Mouse (Mus musculus): Measurements from ENCODE around the gene Rab3gap2.
"Not testable (repeated sequence)": the region's sequence is repeated elsewhere in the genome, so short reads cannot be mapped to it uniquely, and the experiment has no call there.

The Rab3gap2 gene

GRCm38 (mm10) chr1:185280616-185281015 lies 76.7 kb downstream of the Rab3gap2 start:
- DNase-seq (ENCODE audit: low spot score) = no peak

DNA sequence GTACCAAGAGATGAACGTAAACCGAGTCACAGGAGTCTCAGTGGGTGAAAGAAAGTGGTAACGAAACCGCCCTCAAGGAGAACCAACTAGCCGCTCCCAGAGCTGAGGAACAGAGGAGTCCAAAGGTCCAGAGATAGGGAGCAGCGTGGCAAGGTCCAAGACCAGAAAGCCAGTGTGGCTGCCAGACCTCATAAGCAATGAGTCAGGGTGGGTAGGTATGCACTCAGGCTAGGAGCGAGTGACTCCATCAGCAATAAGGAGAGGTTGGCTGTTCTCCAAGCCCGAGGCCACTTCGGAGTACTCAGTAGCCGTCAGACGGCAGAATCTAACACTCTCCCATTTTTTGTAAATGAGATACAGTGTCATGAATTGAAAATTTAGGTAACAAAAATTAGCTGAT lies 78.9 kb downstream of the Rab3gap2 start:
- DNase-seq (ENCODE audit: low spot score) = peak; percentile 75

DNA sequence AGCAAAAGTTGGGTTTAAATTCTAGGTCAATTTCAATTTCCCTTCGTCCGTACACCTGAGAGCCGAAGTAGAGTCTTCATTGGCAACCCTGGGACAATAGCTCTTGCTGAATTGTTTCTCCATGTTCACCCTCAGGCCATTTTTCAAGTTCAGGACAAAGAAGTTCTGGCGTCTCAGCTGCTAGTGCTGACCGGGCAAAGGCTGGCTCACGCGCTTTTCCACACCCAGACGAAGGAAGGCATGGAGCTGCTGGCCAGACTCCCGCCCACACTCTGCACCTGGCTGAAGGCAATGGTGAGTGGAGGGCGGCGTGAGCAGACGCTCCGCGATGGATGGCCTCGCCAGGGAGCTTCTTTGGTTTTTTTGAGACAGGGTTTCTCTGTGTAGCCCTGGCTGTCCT lies 79.3 kb downstream of the Rab3gap2 start:
- DNase-seq (ENCODE audit: low spot score) = no peak

GRCm38 (mm10) chr1:185284740-185285139 lies 80.8 kb downstream of the Rab3gap2 start:
- DNase-seq (ENCODE audit: low spot score) = no peak

- no peak for DNase-seq (ENCODE audit: low spot score)
Observed at GRCm38 (mm10) chr1:185285171-185285570, 81.3 kb downstream of the Rab3gap2 start.

DNA sequence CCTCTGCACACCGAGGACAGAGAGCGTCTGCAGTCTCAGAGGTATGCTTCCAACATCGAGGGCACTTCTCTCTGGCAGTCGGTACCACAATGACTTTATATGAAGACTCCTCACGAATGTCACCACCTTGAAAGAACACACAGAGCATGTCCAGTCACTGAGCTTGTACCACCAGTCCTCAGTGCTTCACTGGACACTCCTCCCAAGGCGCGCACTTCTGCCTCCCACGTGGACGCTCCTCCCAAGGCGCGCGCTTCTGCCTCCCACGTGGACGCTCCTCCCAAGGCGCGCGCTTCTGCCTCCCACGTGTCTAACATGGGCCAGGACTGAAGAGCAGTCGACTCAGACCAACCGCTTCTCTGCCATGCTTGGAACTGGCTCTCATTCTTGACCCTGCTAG lies 83.1 kb downstream of the Rab3gap2 start:
- DNase-seq (ENCODE audit: low spot score) = no peak

- no peak for DNase-seq (ENCODE audit: low spot score)
Observed at GRCm38 (mm10) chr1:185289231-185289630, 85.3 kb downstream of the Rab3gap2 start.

GRCm38 (mm10) chr1:185291336-185291735 lies 87.4 kb downstream of the Rab3gap2 start:
- DNase-seq (ENCODE audit: low spot score) = no peak

DNA sequence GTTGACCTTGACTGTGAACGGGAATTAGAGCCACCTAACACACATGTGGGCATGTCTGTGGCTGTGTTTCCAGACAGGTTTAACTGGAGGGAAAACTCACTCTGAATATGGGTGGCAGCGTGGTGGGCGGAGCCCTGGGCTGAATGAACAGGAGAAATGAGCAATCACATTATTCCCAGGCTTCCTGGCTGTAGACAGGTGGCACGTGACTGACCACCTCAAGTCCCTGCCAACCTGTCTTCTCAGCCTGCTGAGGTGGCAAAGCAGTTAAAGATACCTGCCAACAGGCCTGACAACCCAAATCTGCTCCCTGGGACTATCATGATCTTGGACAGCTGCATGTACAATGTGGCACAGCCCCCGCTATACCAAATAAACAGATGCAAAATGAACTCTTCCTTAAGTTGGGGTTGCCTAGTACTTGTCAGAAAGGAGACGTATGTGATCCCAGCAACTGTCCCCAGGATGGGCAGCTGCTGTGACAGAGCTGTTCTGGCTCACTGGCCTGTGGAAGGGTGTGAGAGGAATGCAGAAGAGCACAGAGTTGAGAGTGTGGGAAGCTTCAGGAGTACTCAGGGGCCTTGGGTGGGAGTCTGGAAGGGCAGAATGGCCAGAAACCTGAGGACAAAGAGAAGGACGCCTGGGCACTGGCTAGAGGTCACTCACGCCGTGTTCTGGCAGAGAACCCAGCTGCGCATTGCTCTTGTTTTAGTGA lies 88.9 kb downstream of the Rab3gap2 start:
- DNase-seq (ENCODE audit: low spot score) = no peak

- no peak for DNase-seq (ENCODE audit: low spot score)
Observed at GRCm38 (mm10) chr1:185296850-185297249, 92.9 kb downstream of the Rab3gap2 start.

- DNase-seq (ENCODE audit: low spot score) = no peak
Observed at GRCm38 (mm10) chr1:185298496-185298895, 94.6 kb downstream of the Rab3gap2 start.

GRCm38 (mm10) chr1:185302816-185303215 lies 98.9 kb downstream of the Rab3gap2 start:
- DNase-seq (ENCODE audit: low spot score) = no peak

GRCm38 (mm10) chr1:185306836-185307235 lies 102.9 kb downstream of the Rab3gap2 start:
- DNase-seq (ENCODE audit: low spot score) = no peak

DNA sequence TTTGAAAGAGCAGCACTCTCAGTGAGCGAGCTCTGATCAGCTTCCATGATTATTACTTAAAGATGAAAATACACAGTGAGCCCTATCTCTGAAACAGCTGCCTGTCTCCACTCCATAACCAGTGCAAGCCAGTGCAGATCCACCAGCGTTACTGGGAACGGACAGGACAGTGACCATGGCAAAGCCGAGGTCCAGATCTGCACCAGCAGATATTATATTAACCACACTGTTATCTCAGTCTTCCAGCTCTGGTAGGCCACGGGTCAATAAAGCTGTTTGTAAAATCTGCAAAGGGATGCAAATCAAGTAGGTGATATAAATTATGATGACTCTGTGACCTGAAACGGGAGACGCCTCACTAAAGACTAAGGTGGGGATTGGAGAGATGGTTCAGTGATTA lies 103.7 kb downstream of the Rab3gap2 start:
- DNase-seq (ENCODE audit: low spot score) = no peak

DNA sequence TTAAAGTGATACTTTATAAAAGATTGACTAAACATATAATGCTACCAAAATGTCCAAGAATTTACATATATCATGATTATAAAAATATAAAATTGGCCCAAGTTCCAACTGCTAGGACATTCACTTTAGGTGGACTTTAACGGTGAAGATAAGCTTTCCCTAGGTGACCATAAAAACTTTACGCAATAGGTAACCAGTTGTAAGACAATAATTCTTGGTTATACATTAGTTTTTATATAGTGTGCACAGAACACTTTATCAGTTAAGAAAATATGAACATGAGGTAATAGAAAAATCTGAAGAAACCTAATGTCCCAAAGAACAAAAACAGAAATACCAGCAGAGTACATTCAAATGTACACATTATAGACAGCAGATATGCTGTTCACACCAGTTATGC lies 104.4 kb downstream of the Rab3gap2 start:
- no peak for DNase-seq (ENCODE audit: low spot score)

DNA sequence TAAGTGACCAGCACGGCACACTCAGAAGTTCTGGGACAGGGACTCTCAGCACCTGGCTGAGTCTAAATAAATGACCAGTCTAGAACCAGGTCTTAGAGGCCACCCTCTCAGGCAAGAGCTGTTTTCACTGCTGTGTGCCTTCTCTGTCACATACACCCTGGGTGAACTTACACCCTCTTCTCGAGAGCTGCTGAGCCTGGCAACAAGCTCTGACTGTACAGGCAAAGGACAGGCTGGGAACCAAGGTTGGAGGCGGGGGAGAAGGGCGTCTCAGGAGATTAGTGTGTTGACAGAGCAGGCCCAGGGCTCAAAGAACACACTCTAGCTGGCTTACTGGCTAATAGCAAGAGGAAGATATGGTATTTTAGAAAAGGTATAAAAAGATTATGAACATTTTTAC lies 105.0 kb downstream of the Rab3gap2 start:
- peak; percentile 73 for DNase-seq (ENCODE audit: low spot score)

DNA sequence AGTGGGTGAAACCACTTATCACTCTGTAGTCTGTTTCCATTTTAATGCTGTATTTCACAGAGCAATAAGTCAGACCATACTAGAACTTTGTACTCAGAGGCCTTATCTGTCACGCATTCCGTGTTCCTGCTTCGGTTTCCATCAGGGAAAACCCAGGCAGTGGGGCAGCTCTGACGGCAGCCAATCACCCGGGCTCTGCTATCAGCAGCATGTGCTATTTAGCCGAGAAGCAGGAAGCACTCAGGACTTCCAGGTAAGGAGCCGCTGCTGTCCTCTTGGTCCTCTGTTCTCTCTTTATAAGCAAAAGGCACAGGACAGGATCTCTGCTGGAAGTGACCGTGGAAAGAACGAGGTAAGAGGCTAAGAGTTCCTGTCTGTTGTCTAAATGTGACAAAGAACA lies 108.0 kb downstream of the Rab3gap2 start:
- peak; percentile 30 for DNase-seq (ENCODE audit: low spot score)

DNA sequence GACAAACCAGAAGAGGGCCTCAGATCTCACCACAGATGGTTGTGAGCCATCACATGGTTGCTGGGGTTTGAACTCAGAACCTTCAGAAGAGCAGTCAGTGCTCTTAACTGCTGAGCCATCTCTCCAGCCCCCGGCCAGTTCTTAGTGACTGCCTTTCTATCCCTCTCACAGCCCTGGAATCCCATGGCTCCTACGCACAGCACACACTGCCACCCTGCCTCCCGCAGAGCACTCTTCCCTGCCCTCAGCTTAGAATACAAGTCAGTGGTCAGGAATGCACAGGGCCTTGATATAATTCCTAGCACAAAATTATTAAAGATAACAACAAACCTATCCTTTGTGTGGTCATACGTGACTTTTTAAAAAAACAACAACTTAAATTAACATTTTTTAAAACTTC lies 110.6 kb downstream of the Rab3gap2 start:
- no peak for DNase-seq (ENCODE audit: low spot score)

DNA sequence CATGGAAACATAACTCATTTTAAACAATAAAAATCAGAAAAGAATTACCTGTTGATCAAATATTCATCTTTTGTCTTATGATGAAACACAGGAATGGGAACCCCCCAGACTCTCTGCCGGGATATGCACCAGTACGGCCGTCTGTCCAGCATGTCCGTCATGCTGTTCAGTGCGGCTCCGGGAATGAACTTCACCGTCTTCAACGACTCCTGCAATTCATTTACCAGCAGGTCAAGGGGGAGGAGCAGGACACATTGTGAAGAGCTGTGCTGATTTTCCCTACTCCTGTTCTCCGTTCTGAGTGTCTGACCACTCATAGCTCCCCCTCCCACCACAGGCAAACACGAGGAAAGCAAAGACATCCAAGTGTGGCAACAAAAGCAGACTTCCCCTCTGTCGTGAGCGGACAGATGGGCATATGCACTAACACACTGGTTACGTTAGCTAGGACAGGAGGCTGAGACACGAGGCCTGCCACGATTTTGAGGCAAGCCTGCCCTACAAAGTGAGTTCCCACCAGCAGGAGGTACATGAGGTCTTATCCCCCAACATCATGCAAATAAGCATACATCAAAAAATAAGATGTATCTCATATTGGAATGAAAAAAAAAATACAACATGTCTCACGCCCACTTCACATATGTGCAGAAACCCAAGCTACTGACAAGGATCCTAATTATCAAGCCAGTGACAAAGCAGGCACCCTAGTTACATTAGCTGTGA lies 112.1 kb downstream of the Rab3gap2 start:
- no peak for DNase-seq (ENCODE audit: low spot score)

DNA sequence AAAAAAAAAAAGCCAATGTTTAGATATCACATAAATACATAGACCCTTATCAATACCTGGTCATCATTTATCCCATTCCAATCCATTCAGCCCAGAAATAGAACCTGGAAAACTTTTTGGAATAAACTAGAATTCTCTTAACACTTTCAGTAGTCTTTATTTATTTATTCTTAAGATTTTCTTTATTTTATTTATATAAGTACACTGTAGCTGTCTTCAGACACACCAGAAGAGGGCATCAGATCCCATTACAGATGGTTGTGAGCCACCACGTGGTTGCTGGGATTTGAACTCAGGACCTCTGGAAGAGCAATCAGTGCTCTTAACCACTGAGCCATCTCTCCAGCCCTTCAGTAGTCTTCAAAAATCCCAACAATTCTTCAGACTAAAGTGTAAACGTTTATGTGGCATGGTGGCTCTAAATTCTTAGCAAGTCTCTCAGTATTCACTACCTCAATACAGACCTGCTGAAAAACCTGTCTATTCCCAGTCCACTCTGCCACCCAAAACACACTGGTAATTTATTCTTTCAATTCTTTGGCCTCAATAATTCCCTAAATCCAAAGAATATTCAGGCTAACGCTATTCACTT lies 123.9 kb downstream of the Rab3gap2 start:
- DNase-seq (ENCODE audit: low spot score) = not testable (repeated sequence)

DNA sequence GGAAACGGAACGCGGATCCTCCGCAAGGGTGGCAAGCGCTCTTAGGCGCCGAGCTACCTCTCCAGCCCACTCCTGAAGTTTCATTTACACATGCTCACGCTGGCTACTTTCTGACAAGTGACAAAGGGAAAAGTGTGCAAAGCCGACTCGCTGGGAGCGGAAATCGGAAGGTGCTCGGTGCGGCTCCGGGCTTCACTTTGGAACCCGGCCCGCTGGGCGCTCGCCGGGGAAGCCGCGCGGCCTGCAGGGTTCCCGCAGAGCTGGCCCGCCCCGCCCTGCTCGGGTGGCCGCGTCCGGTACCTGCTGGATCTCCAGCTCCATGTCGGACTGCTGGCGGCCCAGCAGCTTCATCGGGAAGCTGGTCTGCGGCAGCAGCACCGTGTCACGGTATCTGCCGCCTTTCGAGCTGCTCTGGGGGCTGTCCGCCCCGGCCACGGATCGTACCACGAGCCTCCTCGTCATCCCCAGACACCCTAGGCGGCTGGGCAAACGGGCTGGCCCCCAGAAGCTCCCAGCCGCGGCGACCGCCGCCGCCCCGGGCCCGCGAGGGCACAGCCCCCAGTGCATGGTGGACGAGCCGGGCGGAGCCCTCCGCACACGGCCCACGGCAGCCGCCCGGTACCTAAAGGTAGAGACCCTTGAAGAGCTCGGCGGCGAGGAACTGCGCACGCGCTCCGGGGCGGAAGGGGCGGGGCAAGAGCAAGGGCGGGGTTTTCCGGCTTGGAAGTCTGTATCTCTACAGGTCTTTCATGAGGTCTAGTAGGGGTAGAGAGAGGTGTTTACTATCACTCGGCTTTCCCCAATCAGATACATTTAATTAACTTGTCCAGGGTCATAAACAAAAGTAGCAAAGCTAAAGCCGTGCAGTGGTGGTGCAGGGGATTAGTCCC lies 125.0 kb downstream of the Rab3gap2 start, which contains the start of gene Iars2:
TSS of gene Iars2 (minus strand) at position 676 of the 890 bp plus-strand sequence.
- peak; percentile 95 for DNase-seq (ENCODE audit: low spot score)

- DNase-seq (ENCODE audit: low spot score) = no peak
Observed at GRCm38 (mm10) chr1:185329851-185330250, 125.9 kb downstream of the Rab3gap2 start.
